Mouse (Mus musculus) forebrain, embryonic 10.5 days (tissue): ENCODE data around the gene Syngr2. TPM values are rescaled to one million over a fixed set of nuclear protein-coding genes. Genes with fewer than 3 reads are reported as not detected.
"Not testable (repeated sequence)": the region's sequence is repeated elsewhere in the genome, so short reads cannot be mapped to it uniquely, and the experiment has no call there.

Experiments
- DNase-seq: peaks from one replicate; pipeline ENCODE4 v3.0.0-alpha.2; 2017; ENCODE audit warnings: low spot score; ENCODE audit errors: extremely low spot score
- H3K27ac ChIP-seq: fragments of 300-500 bp; sonication (generic); 2 replicates; pipeline ENCODE4 v1.5.1; 2016; ENCODE audit warnings: mild to moderate bottlenecking
- H3K27me3 ChIP-seq: fragments of 300-500 bp; sonication (generic); 2 replicates; pipeline ENCODE4 v1.6.1; 2016; ENCODE audit warnings: mild to moderate bottlenecking; ENCODE audit not compliant: poor library complexity, severe bottlenecking
- H3K36me3 ChIP-seq: fragments of 300-500 bp; sonication (generic); replicated peaks from 2 replicates; pipeline ENCODE4 v1.6.1; 2016; ENCODE audit warnings: mild to moderate bottlenecking, moderate library complexity
- H3K4me1 ChIP-seq: fragments of 300-500 bp; sonication (generic); 2 replicates; pipeline ENCODE4 v1.6.1; 2016
- H3K4me3 ChIP-seq: fragments of 300-500 bp; sonication (generic); 2 replicates; pipeline ENCODE4 v1.5.1; 2016; ENCODE audit warnings: mild to moderate bottlenecking, moderate library complexity
- H3K9me3 ChIP-seq: fragments of 300-500 bp; sonication (generic); 2 replicates; pipeline ENCODE4 v1.6.1; 2016; ENCODE audit warnings: mild to moderate bottlenecking, moderate library complexity
- WGBS: fragments of 180-500 bp; shearing (Covaris S2); methylation state at CpG from one replicate; pipeline ENCODE4 v1.1.7; 2016; 5-methylcytosine and 5-hydroxymethylcytosine counted together
- polyA plus RNA-seq: library from polyadenylated mRNA; unstranded; fragments of >200 nt; fragmentation: Nextera tagmentation; extraction: Ambion mirVana; gene quantifications from 2 replicates; pipeline ENCODE4 v1.2.1, GENCODE M21; 2016

The Syngr2 gene
- polyA plus RNA-seq, 1 experiment from 2014 or later: 38.0 TPM

GRCm38 (mm10) chr11:117783089-117783488 lies 26.4 kb upstream of the Syngr2 start:
- Histone ChIP-seq H3K4me1 (peaks cover 64% of the 10 kb centered on the region), H3K4me3 (peak overlapping the region; percentile 55), H3K27me3 (peaks cover 77% of the 10 kb centered on the region), H3K27ac (peak overlapping the region; percentile 84), H3K36me3 (0 out of 2 replicates have a peak, but pooled peaks cover 1% of the 10 kb centered on the region), H3K9me3 (no peaks in the 10 kb centered on the region)
- DNase-seq: peak; percentile 65
- 3% methylated on average over 31 of the region's 31 CpGs for WGBS

- H3K27me3 ChIP-seq: peaks cover 70% of the 10 kb centered on the region
- H3K4me3 ChIP-seq: peak overlapping the region; percentile 55
- peaks cover 57% of the 10 kb centered on the region for H3K4me1 ChIP-seq
These were observed 25.7 kb upstream of the Syngr2 start for GRCm38 (mm10) chr11:117783683-117784309.

GRCm38 (mm10) chr11:117786294-117786693 lies 23.2 kb upstream of the Syngr2 start:
- Histone ChIP-seq H3K4me1 (peaks cover 45% of the 10 kb centered on the region), H3K27me3 (peaks cover 64% of the 10 kb centered on the region), H3K4me3 (no peak overlapping the region), H3K9me3 (no peaks in the 10 kb centered on the region), H3K27ac (peak overlapping the region; percentile 51; the same call in 1 of the 2 replicates), H3K36me3 (no peaks in the 10 kb centered on the region)
- peak; percentile 57 for DNase-seq
- WGBS: 6% methylated on average over 10 of the region's 10 CpGs

More at GRCm38 (mm10) chr11:117783683-117784309, 25.7 kb upstream of the Syngr2 start:
- WGBS: 32% methylated on average over 10 of the region's 10 CpGs
- no peaks in the 10 kb centered on the region for H3K9me3 ChIP-seq
- H3K36me3 ChIP-seq: no peaks in the 10 kb centered on the region
- DNase-seq: peak; percentile 31
- peak overlapping the region; percentile 84; the same call in 1 of the 2 replicates for H3K27ac ChIP-seq

GRCm38 (mm10) chr11:117788481-117788880 lies 21.0 kb upstream of the Syngr2 start:
- DNase-seq, H3K36me3 ChIP-seq, H3K4me3 ChIP-seq, H3K27ac ChIP-seq, H3K9me3 ChIP-seq: not testable (repeated sequence)
- WGBS: 89% methylated on average over 7 of the region's 7 CpGs
- peaks cover 63% of the 10 kb centered on the region for H3K27me3 ChIP-seq
- peaks cover 36% of the 10 kb centered on the region for H3K4me1 ChIP-seq

GRCm38 (mm10) chr11:117790286-117790685 lies 19.2 kb upstream of the Syngr2 start:
- Histone ChIP-seq H3K27ac (peak overlapping the region; percentile 27; the same call in 1 of the 2 replicates), H3K9me3 (no peaks in the 10 kb centered on the region), H3K4me1 (peaks cover 35% of the 10 kb centered on the region), H3K4me3 (peak overlapping the region; percentile 36), H3K36me3 (no peaks in the 10 kb centered on the region), H3K27me3 (peaks cover 50% of the 10 kb centered on the region)
- WGBS: 7% methylated on average over 14 of the region's 14 CpGs
- peak; percentile 73 for DNase-seq

- Histone ChIP-seq H3K27ac (peak overlapping the region; percentile 27; the same call in 1 of the 2 replicates), H3K9me3 (no peaks in the 10 kb centered on the region), H3K36me3 (no peaks in the 10 kb centered on the region), H3K4me1 (peaks cover 35% of the 10 kb centered on the region), H3K4me3 (peak overlapping the region; percentile 36), H3K27me3 (peaks cover 45% of the 10 kb centered on the region)
- 31% methylated on average over 23 of the region's 23 CpGs for WGBS
- no peak for DNase-seq
These were observed 18.6 kb upstream of the Syngr2 start for GRCm38 (mm10) chr11:117790703-117791440.

GRCm38 (mm10) chr11:117791441-117791761 lies 18.1 kb upstream of the Syngr2 start:
- Histone ChIP-seq H3K4me1 (peaks cover 32% of the 10 kb centered on the region), H3K4me3 (no peak overlapping the region), H3K9me3 (no peaks in the 10 kb centered on the region), H3K27ac (0 out of 2 replicates have a peak overlapping the region, but pooled peaks have one; percentile 27), H3K36me3 (no peaks in the 10 kb centered on the region), H3K27me3 (peaks cover 43% of the 10 kb centered on the region)
- DNase-seq: no peak
- 87% methylated on average over 9 of the region's 9 CpGs for WGBS

- peaks cover 43% of the 10 kb centered on the region for H3K27me3 ChIP-seq
- H3K27ac ChIP-seq: 0 out of 2 replicates have a peak overlapping the region, but pooled peaks have one; percentile 36
- peak overlapping the region; percentile 30 for H3K4me3 ChIP-seq
- no peak for DNase-seq
- H3K4me1 ChIP-seq: peaks cover 36% of the 10 kb centered on the region
- no peaks in the 10 kb centered on the region for H3K9me3 ChIP-seq
- 5% methylated on average over 22 of the region's 22 CpGs for WGBS
- no peaks in the 10 kb centered on the region for H3K36me3 ChIP-seq
These were observed 17.1 kb upstream of the Syngr2 start for GRCm38 (mm10) chr11:117792281-117792888.

- WGBS: 67% methylated on average over 4 of the region's 4 CpGs
- Histone ChIP-seq H3K27me3 (peaks cover 50% of the 10 kb centered on the region), H3K36me3 (no peaks in the 10 kb centered on the region), H3K4me3 (no peak overlapping the region), H3K27ac (no peak overlapping the region), H3K4me1 (peaks cover 45% of the 10 kb centered on the region), H3K9me3 (no peaks in the 10 kb centered on the region)
- no peak for DNase-seq
These were observed 15.4 kb upstream of the Syngr2 start for GRCm38 (mm10) chr11:117794035-117794551.

- Histone ChIP-seq H3K9me3 (no peaks in the 10 kb centered on the region), H3K36me3 (no peaks in the 10 kb centered on the region), H3K4me3 (no peak overlapping the region), H3K4me1 (peaks cover 28% of the 10 kb centered on the region), H3K27ac (no peak overlapping the region), H3K27me3 (peaks cover 26% of the 10 kb centered on the region)
- 54% methylated on average over 5 of the region's 5 CpGs for WGBS
- DNase-seq: no peak
These were observed 12.5 kb upstream of the Syngr2 start for GRCm38 (mm10) chr11:117796954-117797353.

- Histone ChIP-seq H3K36me3 (no peaks in the 10 kb centered on the region), H3K4me1 (peaks cover 21% of the 10 kb centered on the region)
These were observed 11.8 kb upstream of the Syngr2 start, which contains the start of gene 6030468B19Rik for GRCm38 (mm10) chr11:117797511-117798159. Gene 6030468B19Rik (plus strand): TSS chr11:117797660.

GRCm38 (mm10) chr11:117798160-117798541 lies 11.3 kb upstream of the Syngr2 start:
- H3K27ac ChIP-seq: peak overlapping the region; percentile 67
- no peaks in the 10 kb centered on the region for H3K36me3 ChIP-seq
- peaks cover 22% of the 10 kb centered on the region for H3K4me1 ChIP-seq
- no peak for DNase-seq
- peak overlapping the region; percentile 27 for H3K4me3 ChIP-seq
- no peaks in the 10 kb centered on the region for H3K9me3 ChIP-seq
- whole genome bisulfite sequencing: 59% methylated on average over 2 of the region's 2 CpGs
- peaks cover 15% of the 10 kb centered on the region for H3K27me3 ChIP-seq

More at GRCm38 (mm10) chr11:117797511-117798159, 11.8 kb upstream of the Syngr2 start, which contains the start of gene 6030468B19Rik:
- Histone ChIP-seq H3K9me3 (no peaks in the 10 kb centered on the region), H3K27ac (peak within 1 kb of the TSS; percentile 67), H3K4me3 (peak within 1 kb of the TSS; percentile 27), H3K27me3 (peaks cover 19% of the 10 kb centered on the region)
- 67% methylated on average over 9 of the region's 9 CpGs for WGBS
- no peak for DNase-seq
